ENCODE assay signal across 10 mouse cellular contexts in genomic region chr9:73102181-73102580, GRCm38 (mm10). TPM values are rescaled to one million over a fixed set of nuclear protein-coding genes. Genes with fewer than 3 reads are reported as not detected.
DNase-seq lines count a peak whose midpoint lies in the region; ATAC-seq and TF ChIP-seq lines count a peak whose summit lies in the region.
"Had no signal": no experiment of that assay in that cellular context is flagged by ENCODE, and none has a peak within 500 bp of the region (broad histone marks: within the 10 kb centered on the region; RNA-seq: fewer than 3 reads in every experiment).

Gene Gm20509, plus strand, starts transcription at chr9:73102470.

- no peak for TF ChIP-seq CTCF in layer of hippocampus, adult 2 months (conservative IDR thresholded peaks at IDR 0.05)
- no peak for TF ChIP-seq CTCF in midbrain, postnatal 0 days (IDR thresholded peaks at IDR 0.05)
- no peak for TF ChIP-seq CTCF in thymus, adult 2 months (IDR thresholded peaks at IDR 0.05; ENCODE audit: borderline replicate concordance, control insufficient read depth, extremely low read depth, insufficient read depth, low read length, poor library complexity)

- ATAC-seq in embryonic facial prominence, embryonic 15.5 days (ENCODE audit: insufficient number of reproducible peaks, low FRiP score, low TSS enrichment, low read depth) = no peak
- no peak for ATAC-seq in intestine, embryonic 15.5 days
- ATAC-seq in midbrain, postnatal 0 days (ENCODE audit: low FRiP score) = no peak

- no peak for DNase-seq in layer of hippocampus, adult 2 months (ENCODE audit: low spot score in 2 of 2)
- no peak for DNase-seq in layer of hippocampus, adult 9-11 months
- DNase-seq in midbrain, postnatal 0 days (ENCODE audit: low spot score) = no peak
- no peak for DNase-seq in gastrocnemius, postnatal 14 days
- no peak for DNase-seq in thymus, adult 2 months
- DNase-seq in adipocyte (ENCODE audit: low spot score) = no peak
- DNase-seq: retina, postnatal 1 day had no signal

- H3K36me3 ChIP-seq in embryonic facial prominence, embryonic 15.5 days = no peaks in the 10 kb centered on the region
- H3K36me3 ChIP-seq in intestine, embryonic 15.5 days = no peaks in the 10 kb centered on the region
- H3K36me3 ChIP-seq in midbrain, postnatal 0 days (ENCODE audit: insufficient read depth, low read length) = no peaks in the 10 kb centered on the region
- H3K36me3 ChIP-seq in thymus, adult 2 months (ENCODE audit: control insufficient read depth, insufficient read depth, low read length) = no peaks in the 10 kb centered on the region

- intact Hi-C loops in gastrocnemius, postnatal 14 days (cut with DNase I; ENCODE audit: low total_unique reads) = no loop called here

- H3K27me3 ChIP-seq in embryonic facial prominence, embryonic 15.5 days = peaks cover 31% of the 10 kb centered on the region
- H3K27me3 ChIP-seq in intestine, embryonic 15.5 days (replicated peaks) = peaks cover 3% of the 10 kb centered on the region; the same call in 1 of the 2 replicates
- peaks cover 13% of the 10 kb centered on the region; the same call in 1 of the 2 replicates for H3K27me3 ChIP-seq in midbrain, postnatal 0 days (ENCODE audit: insufficient read depth, low read length)
- no peaks in the 10 kb centered on the region; the same call in 1 of the 2 replicates for H3K27me3 ChIP-seq in thymus, adult 2 months (ENCODE audit: control insufficient read depth, insufficient read depth, low read length)

- peak within 1 kb of the TSS; percentile 54 for H3K4me3 ChIP-seq in layer of hippocampus, adult 2 months
- peak within 1 kb of the TSS; percentile 45 for H3K4me3 ChIP-seq in embryonic facial prominence, embryonic 15.5 days (replicated peaks)
- peak within 1 kb of the TSS; percentile 43 for H3K4me3 ChIP-seq in intestine, embryonic 15.5 days (replicated peaks)
- peak within 1 kb of the TSS; percentile 35 for H3K4me3 ChIP-seq in midbrain, postnatal 0 days (ENCODE audit: low read depth, low read length)
- H3K4me3 ChIP-seq in thymus, adult 2 months (ENCODE audit: control insufficient read depth, insufficient read depth, low read length) = no peak within 1 kb of the TSS

- H3K9me3 ChIP-seq in embryonic facial prominence, embryonic 15.5 days (replicated peaks) = no peaks in the 10 kb centered on the region
- no peaks in the 10 kb centered on the region for H3K9me3 ChIP-seq in intestine, embryonic 15.5 days
- H3K9me3 ChIP-seq in midbrain, postnatal 0 days (ENCODE audit: low read length) = no peaks in the 10 kb centered on the region

- 89% methylated on average over 4 of the region's 4 CpGs for WGBS in embryonic facial prominence, embryonic 15.5 days
- WGBS in intestine, embryonic 15.5 days = 97% methylated on average over 4 of the region's 4 CpGs
- WGBS in midbrain, postnatal 0 days = 97% methylated on average over 4 of the region's 4 CpGs
- 98% methylated on average over 4 of the region's 4 CpGs for WGBS in thymus, adult 2 months

- H3K27ac ChIP-seq in layer of hippocampus, adult 2 months = peak within 1 kb of the TSS; percentile 78
- no peak within 1 kb of the TSS for H3K27ac ChIP-seq in embryonic facial prominence, embryonic 15.5 days (replicated peaks)
- no peak within 1 kb of the TSS for H3K27ac ChIP-seq in intestine, embryonic 15.5 days
- no peak within 1 kb of the TSS for H3K27ac ChIP-seq in midbrain, postnatal 0 days (ENCODE audit: low read depth, low read length)
- no peak within 1 kb of the TSS for H3K27ac ChIP-seq in thymus, adult 2 months (ENCODE audit: control insufficient read depth, insufficient read depth, low read length)

- H3K4me2 ChIP-seq in embryonic facial prominence, embryonic 15.5 days (replicated peaks) = peak within 1 kb of the TSS; percentile 87
- peak within 1 kb of the TSS; percentile 96 for H3K4me2 ChIP-seq in intestine, embryonic 15.5 days (replicated peaks)
- peak within 1 kb of the TSS; percentile 50 for H3K4me2 ChIP-seq in midbrain, postnatal 0 days (ENCODE audit: low read depth, low read length, poor library complexity, severe bottlenecking)

- H3K4me1 ChIP-seq in embryonic facial prominence, embryonic 15.5 days = peaks cover 7% of the 10 kb centered on the region; the same call in 1 of the 2 replicates
- H3K4me1 ChIP-seq in intestine, embryonic 15.5 days (replicated peaks) = peaks cover 9% of the 10 kb centered on the region
- 0 out of 2 replicates have a peak, but pooled peaks cover 4% of the 10 kb centered on the region for H3K4me1 ChIP-seq in midbrain, postnatal 0 days (ENCODE audit: insufficient read depth, low read length)
- H3K4me1 ChIP-seq in thymus, adult 2 months (replicated peaks; ENCODE audit: control insufficient read depth, insufficient read depth, low read length) = peaks cover 11% of the 10 kb centered on the region

- no peak for TF ChIP-seq POLR2A in thymus, adult 2 months (IDR thresholded peaks at IDR 0.05; ENCODE audit: control insufficient read depth, extremely low read depth, insufficient read depth, low read length, poor library complexity)

- H3K9ac ChIP-seq in embryonic facial prominence, embryonic 15.5 days = peak within 1 kb of the TSS; percentile 29; the same call in 1 of the 2 replicates
- H3K9ac ChIP-seq in intestine, embryonic 15.5 days = peak within 1 kb of the TSS; percentile 54
- peak within 1 kb of the TSS; percentile 48 for H3K9ac ChIP-seq in midbrain, postnatal 0 days (replicated peaks; ENCODE audit: low read length, poor library complexity, severe bottlenecking)

RNA-seq across cellular contexts. Expression of gene Gm20509, which starts in this region (rescaled TPM):
- under 1 TPM in 1 of 2 experiments, not detected in 1; 0.91 TPM for total RNA-seq in layer of hippocampus, adult 2 months (2021)
- not detected in 2 replicates for polyA plus RNA-seq in embryonic facial prominence, embryonic 15.5 days (2015; fragmentation: Nextera tagmentation; extraction: Ambion mirVana)
- 0.14 TPM in 1 of 2 replicates, not detected in the other for polyA plus RNA-seq in intestine, embryonic 15.5 days (2015; fragmentation: Nextera tagmentation; extraction: Ambion mirVana)
- total RNA-seq in midbrain, postnatal 0 days (2014; rRNA removed) = not detected in 2 replicates
- polyA plus RNA-seq in midbrain, postnatal 0 days (2015; fragmentation: Nextera tagmentation; extraction: Ambion mirVana) = 0.22 and 0.27 TPM in 2 replicates
- total RNA-seq in gastrocnemius, postnatal 14 days (2021) = not detected
- not detected in 2 replicates for polyA plus RNA-seq in thymus, adult 2 months (2012; rRNA removed)
- polyA plus RNA-seq: cortical plate, adult 2 months had no signal
